Mouse (Mus musculus) left cerebral cortex, postnatal 36 days (tissue): ENCODE data around the gene Bnc2. TPM values are rescaled to one million over a fixed set of nuclear protein-coding genes. Genes with fewer than 3 reads are reported as not detected.

ENCODE experiments used
- DNase-seq, 2 experiments: peaks; one replicate each; pipeline ENCODE4 v3.0.0; 2021 to 2022; ENCODE audit warnings: low spot score in 2 of 2, mixed read lengths in 1 of 2
- intact Hi-C: fragments of 180-260 bp; cut with DNase I; formaldehyde crosslinking; loops from one replicate; pipeline ENCODE4 v1.15.1; 2025
- total RNA-seq, 2 experiments: library from RNA; stranded (reverse); gene quantifications; 2 replicates each; pipeline ENCODE4 v1.2.3; 2021

Gene Bnc2
- total RNA-seq, 2 experiments from 2014 or later: 1.3 to 3.1 TPM

DNA sequence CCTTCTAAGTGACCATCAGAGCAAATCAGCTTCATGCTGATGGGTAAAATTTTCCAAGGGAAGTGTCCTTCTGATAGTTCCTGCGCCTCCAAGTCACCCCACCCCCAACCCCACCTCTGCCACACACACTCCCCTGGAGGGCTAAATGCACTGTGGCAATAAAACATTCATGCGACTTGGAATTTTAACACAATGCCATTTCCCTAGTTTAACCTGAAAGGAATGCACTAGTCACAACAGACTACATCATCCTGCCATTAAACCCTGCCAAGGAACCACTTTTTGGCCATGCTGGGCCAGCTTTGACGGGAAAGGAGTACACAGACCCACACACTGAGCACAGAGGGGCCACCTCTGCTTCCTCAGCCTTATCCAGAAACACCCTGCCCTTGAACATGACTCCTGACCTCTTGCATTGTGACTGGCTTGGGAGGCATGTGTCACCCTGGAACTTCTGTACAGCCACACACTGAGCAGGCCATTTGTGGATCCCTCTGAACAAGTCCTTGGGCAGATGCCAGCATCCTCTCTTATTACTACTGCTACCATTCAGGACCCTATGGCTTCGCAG, 151.3 kb downstream of the Bnc2 start:
- intact Hi-C loops: no loop called here
- DNase-seq: no peak

DNA sequence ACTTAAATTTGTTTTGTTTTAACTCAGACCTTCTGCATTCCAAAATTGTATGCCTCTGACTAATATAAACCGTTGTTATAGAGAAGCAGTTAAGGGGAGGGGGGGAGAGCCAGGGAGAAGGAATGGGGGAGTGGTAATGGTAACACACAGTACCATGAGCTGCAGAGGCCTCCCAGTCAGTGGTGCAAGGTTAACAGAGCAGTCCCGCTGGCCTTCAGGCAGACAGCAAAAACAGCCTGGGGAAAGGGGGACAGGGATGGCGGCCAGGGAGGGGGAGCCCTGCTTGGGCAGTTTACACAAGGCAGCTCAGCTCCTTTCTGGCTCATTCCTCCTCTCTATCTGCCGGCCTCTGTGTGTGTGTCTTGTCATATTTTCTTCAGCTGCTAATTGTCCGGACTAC, 151.9 kb downstream of the Bnc2 start:
- intact Hi-C loops: no loop called here
- DNase-seq: peak in 1 of 2 experiments; percentile 13

DNA sequence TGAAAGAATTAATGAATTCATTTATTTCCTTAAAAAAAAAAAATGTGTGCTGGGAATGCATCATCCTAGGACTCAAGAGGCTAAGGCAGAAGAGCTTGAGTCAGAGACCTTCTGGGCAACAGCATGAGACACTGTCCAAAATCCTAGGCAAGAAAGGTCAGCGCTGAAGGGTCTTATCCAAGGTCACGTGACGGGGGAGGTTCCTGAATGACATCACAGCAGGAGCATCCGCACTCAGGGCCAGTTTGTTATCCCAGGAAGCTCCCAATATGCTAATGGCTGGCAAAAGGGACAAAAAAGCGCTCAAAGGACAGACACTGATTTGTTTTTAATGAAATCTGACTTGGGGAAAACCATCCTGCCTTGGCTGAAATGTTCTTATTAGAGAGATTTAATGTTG, 153.5 kb downstream of the Bnc2 start:
- intact Hi-C loops: no loop called here
- DNase-seq: no peak

DNA sequence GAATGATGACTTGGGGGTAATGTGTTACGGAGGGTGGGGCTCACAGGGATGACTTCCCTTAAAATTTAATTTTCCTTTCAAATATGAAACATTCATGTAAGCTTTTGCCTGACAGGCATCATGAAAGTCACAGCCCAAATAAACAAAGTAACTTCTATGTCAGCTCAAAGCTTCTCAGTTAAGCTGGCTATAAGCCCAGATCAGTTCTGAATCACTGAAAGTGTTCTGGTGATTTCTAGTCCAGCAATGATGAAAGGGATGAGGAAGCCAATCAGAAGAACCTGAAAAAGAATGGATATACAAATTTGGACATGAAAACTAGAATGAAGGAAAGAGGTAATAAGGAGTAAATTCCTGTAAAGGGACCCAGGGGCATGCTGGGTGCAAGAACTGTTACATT, 164.6 kb downstream of the Bnc2 start:
- no peak for DNase-seq
- intact Hi-C loops: no loop called here

DNA sequence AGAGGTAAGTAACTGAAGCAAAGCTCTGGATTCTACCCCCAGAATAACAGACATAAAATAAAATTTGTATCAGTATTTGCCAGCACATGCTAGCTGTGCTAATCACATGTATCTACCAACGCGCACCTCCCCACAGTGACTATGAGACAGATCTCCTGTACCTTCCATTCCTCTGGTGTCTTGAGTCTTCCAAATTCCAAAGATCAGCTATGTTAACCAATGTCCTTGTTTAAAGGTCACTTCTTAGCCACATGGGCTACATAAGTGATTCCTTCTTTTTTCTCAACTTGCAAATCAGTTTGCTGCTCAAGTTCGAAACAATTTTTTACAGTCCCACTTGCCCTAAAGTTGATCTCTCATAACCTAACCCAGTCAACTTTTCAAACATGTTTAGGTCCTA, 167.5 kb downstream of the Bnc2 start:
- intact Hi-C loops: no loop called here
- no peak for DNase-seq

DNA sequence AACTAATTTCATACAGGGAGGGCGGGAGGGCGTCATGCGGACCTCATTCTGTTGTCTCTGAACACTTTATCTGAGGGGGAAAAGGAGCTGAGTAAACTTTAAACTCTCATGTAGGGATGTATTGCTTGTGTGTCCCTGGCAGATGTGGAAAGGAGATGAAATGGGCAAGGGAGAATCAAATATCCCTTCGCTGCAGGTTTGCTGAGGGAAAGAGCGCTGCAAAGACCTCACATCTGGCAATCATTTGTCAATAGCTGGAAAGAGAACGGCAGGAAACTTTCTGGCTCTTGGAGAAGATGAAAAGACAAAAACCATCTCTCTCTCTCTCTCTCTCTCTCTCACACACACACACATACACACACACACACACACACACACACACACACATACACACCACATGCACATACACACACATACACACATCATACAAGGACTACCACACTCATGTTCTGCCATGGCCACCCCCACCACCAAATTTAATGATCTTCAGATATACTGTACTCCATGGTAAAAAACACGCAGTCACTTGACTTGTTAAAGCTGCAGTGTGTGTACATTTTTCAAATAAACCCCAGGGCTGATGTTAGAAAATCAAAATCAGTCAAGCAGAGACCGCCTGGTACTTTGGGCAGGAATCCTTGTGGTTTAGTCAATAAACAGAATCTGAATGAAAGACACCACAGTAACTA, 172.3 kb downstream of the Bnc2 start:
- DNase-seq: no peak
- intact Hi-C loops: no loop called here

DNA sequence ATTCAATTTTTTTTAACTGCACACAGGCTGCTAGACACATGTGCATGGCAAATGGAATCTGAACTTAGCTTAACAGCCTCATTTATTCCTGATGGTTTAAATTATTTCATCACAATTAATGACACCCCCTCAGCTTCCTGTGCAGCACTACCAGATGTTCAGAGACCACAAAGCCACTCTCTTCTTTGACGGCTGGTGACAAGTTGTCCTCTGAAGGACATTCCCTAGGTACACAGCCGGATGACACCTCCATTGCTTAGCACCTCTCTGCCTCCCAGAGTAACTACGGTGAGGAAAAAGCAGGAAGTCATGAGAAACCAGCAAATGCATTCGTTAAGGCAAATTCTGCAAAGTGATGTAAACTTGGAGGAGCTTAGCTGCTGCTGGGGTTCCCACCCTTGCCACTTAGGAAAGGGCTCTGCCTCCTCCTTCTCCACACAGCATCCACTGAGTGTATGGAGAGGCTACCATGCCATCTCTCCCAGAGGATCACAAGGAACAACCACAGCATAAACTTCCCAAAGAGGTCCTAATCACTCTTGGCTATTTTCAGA, 174.2 kb downstream of the Bnc2 start:
- intact Hi-C loops: no loop called here
- no peak for DNase-seq

DNA sequence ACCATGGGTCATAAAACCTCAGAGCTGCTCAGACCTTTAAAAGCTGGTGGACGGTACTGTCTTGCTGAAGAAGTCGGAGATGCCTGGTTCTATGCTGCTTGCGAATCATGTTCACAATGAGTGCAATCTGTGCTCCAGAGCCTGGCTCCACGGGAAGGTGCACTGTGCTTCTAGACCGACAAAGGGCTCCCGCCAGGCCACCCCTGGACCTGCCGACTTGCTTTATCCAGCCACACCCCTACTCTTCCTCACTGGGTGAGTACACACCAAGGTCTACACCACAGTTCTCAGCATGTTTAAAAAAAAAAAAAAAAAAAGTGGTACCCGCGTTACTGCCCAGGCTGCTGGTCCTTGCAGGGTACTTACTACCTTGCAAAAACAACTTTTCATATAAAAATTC, 174.8 kb downstream of the Bnc2 start:
- intact Hi-C loops: no loop called here

DNA sequence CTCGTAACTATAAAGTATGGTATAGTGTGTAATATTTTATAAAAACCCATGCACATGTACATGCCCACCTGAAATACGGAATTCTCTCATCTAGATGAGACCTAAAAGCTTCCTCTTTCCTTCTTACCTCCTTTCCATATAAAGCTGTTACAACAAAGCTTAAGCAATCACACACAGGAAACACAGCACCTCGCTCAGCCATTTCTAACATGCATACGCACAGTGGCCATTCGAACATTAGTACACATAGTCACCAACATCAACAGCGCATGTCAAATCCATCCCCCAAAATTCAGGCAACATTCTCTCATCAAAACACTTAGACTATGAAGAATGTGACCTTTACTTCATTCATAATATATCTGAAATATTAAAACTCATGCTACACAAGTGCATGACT, 176.6 kb downstream of the Bnc2 start:
- DNase-seq: no peak
- intact Hi-C loops: no loop called here

More for the DNA sequence above, 174.8 kb downstream of the Bnc2 start:
- no peak for DNase-seq

DNA sequence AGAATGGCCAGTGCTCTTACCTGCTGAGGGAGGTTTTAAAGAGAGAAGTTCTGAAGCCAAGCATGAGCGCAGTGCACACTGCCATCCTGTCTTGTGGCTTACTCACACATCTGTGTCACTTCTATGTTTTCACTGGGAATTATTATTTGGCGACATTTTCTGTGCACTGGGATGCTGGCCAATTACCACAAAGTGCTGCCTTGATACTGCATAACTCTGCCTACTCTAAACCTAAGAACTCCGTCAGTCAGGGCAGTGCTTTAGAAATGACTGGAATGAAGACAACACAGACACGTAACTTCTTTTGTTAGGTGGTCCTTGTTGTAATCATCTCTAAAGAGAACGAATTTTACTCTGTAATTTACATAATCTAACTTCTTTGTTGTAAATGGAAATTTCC, 186.8 kb downstream of the Bnc2 start:
- intact Hi-C loops: no loop called here
- DNase-seq: no peak

DNA sequence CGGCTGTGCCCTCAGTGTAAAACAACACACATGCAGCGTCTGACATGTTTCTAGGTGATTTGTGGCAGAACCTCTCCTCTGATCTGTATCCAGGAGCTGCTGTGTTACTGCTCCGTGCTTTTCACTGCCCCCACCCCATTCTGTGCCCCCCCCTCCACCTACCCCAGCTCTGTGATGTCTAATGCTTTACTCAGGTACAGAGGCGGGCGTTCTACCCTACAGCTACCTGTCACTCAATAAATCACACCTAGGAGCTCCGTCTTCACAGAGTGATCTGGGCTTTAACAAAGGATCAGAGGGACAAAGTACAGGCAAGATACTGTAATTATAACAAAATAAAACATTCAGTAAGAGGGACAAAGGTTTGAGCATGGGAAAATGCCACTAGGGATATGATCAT, 192.4 kb downstream of the Bnc2 start:
- no peak for DNase-seq
- intact Hi-C loops: no loop called here

DNA sequence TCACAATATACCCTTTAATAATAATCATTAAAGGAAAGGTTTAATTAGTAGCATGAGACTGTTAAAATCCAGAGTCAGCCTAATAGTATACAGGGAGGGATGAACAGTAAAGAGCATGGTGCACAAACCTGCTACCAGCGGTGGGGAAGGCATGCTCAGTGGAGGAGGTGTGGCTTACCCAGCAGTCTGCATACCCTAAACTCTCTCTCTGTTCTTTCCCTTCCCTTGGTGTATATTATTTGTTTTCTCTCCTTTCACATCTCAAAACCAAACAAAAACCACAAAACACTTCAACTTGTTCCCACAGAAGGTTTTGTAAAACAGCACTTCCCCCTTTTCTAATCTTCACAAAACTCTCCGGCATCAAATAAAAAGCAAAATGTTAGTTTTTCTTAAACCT, 202.4 kb downstream of the Bnc2 start:
- intact Hi-C loops: no loop called here
- no peak for DNase-seq

DNA sequence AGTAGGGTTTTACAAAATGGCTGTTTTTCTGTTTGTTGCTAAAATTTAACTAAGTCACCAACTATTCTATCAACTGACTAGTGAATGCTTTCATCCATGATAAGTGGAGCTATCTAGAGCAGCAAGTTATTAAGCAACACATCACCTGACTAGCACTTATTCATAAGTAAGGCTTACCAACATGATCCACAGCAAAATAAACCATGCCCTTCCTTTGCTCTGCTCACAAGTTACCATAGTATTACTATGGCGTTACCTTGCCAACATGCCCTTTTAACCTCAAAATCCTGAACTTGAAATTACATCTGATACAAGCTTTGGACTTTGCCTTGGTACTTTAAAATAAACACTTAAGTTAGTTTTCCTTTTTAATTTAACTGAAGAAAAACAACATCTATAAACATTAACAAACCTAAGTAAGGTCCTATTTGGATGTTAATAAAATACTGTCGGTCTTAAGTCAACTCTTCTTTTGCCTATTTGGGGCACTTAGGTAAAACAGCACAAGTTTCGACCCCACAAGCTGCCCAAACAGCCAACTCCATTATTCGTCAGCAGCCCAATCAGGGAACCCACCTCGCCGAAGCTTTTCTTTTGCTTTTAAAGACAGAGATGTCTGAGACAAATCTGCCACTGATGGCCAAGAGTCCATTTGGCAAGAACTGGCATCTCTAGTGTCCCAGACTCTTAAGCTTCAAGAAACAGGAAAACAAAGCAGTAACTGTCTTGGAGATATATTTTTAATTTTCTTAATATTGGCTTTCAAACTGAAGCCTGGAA, 204.8 kb downstream of the Bnc2 start:
- no peak for DNase-seq
- intact Hi-C loops: no loop called here

DNA sequence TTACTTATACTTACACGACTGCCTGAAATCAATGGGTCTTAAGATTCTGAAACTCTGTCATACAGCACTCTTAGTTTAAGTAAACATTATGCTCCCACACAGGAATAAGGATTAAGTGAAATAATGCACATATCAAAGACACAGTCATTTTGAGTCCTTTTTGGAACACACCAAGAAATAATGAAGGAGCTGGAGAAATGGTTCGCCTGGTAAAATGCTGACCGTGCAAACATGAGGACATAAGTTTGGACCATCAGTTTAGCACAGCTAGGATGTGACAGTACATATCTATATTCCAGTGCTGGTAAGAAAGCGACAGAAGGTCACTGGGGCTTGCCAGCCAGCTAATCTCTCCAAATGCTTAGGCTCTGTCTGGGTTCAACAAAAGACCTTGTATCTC, 205.7 kb downstream of the Bnc2 start:
- intact Hi-C loops: no loop called here
- no peak for DNase-seq

DNA sequence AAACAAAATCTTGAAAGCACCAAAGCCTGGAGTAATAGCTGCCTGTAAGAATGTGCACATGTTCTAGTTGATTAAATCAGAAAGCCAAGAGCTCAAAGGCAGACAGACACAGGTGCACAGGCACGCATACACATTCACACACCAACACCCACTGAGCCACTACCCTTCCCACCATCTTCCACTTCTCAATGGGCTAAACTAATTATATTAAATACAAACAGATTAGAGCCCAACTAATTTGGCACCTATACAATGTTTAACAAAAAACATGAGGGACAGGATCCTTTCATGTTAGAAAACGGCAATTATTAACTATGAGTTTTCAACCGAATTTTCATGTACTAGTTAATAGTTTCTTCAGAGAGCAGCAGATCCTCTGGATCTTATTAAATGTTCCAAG, 207.4 kb downstream of the Bnc2 start:
- intact Hi-C loops: no loop called here
- no peak for DNase-seq

DNA sequence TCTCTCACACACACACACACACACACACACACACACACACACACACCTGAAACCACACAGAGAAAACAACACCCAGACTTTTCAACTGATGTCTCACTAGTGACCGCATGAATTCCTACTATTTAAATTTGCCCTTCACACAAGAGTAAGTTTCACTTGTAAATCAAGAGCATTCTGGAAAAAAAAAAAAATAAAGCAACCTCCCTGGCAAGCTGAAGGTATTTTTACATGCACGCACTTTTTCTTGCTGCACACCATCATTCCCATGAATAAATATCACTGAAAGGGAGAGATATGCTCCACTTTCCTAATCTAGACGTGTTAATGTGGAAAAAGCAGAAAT, 216.9 kb downstream of the Bnc2 start:
- no peak for DNase-seq
- intact Hi-C loops: no loop called here

DNA sequence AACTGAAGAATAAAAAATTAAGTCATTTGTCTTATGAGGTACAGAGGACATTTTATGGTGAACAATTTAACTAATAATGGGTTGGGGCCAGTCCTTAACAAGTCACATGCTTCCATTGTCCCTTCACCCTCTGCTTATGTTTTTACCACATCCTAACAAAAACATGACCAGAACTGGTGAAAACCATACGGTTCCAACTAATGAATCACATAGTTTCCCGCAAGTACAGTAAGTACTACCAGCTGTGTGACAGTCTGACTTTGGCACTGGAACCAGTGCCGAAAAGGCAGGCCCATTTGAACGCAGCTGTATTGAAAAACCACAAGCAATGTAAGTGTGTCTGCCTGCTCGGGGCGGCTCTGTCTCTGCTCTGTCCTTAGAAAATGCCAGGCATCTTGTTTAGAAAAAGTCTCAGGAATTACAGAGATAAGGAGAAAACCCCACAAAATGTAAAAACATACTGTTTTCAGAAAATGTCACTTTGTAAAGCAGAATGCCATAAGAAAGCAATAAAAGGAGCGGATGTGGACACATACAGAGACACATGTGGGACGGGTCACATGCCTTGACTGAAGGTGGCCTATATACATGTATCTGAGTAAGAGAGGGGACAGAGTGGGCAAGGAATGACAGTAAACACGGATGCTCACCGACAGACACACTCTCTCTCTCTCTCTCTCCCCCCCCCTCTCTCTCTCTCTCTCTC, 217.4 kb downstream of the Bnc2 start:
- DNase-seq: no peak
- intact Hi-C loops: no loop called here

DNA sequence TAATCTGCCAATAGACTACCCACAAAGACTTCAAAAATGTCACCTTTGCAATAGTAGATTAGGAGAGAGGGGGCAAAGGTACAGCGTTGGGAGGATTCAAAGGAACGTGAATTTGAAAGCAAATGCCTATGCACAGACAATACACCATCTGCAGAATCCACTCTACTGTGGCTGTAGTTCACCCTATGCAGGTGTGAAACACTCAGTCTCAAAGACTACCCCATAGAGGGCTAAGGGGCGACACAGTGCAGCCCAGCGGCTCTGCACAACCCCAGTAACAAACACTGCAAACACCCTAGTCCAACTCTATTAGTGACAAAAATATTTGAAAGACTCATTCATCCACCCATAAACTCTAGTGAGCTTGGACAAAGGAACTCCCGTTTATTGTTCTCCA, 218.2 kb downstream of the Bnc2 start:
- no peak for DNase-seq
- intact Hi-C loops: no loop called here

DNA sequence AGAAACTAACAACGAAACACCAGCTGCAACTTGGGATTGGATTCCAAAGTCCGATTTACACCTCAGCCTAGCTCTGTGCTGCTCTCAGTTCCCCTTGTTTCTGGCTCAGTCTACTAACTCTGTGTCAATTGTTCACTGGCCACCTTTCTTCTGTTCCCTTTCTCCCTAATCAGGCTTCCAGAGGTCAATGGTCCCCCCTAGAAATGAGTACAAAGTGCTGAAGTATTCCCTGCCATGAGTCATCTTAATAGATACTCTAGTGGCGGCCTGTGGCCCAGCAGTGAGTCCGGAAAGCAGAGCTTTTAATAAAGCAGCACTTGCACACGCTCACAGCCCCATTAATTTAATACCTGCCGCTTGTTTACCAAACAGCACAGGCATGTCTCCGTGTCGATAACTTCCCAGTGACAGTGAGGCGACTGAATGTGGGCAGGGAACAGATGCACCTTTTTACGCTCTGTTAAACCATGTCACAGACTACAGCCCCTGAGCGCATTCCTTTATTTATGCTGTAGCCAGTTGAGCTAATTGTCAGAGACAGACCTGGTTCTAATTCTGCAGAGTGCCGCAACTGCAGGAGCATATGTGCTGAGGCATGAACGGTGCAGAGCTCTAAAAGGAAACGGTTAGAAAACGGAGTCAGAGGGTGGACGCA, 218.8 kb downstream of the Bnc2 start:
- DNase-seq: no peak
- intact Hi-C loops: no loop called here

DNA sequence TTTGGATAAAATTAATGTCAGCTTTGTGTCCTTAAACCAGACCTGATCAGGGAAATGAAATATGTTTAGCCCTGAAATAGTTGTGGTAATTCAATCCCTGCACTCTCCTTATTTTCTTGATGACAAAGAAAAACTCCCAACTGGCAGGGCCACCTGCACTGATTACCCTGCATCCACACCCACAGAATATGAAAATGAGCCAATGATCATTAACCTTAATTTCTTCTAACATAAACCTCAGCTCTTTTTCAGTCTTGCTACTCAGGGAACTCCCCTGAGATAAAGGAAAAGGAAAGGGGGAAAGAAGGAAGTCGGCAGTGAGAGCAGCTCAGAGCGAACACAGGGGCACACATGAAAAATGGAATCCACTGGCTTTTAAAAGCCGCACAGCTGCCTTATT, 220.6 kb downstream of the Bnc2 start:
- DNase-seq: no peak

More for the DNA sequence above, 220.6 kb downstream of the Bnc2 start:
- intact Hi-C loops: no loop called here
